Mouse (Mus musculus): Measurements from ENCODE around the gene Rcvrn.

DNA sequence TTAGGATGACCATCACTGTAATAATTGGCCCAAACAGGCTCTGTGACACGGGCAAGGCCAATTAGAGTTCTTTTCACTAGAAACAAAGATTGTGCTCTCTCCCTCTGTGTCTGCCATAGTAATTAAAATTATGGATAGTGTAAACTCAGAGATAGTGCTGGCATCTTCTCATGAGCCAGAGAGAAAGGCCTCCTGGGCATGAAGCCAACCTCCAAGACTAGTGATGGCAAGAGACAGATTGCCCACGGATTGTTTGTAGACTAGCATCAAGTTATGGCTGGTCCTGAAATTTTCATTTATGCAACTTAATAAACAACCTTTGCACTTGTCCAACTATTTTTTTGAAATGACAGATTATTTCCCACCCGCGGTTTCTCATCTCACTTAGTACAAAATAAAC is 17.9 kb downstream of the Rcvrn start:
- TF ChIP-seq CTCF (IDR thresholded peaks at IDR 0.05; ENCODE audit: low read depth) (no peak), EP300 (optimal IDR thresholded peaks at IDR 0.05) (no peak)
